Mouse (Mus musculus): ENCODE data around the gene Prokr2. TPM values are rescaled to one million over a fixed set of nuclear protein-coding genes. Genes with fewer than 3 reads are reported as not detected.

The Prokr2 gene
- polyA plus RNA-seq, 1 experiment from 2014 or later: 1.5 TPM

DNA sequence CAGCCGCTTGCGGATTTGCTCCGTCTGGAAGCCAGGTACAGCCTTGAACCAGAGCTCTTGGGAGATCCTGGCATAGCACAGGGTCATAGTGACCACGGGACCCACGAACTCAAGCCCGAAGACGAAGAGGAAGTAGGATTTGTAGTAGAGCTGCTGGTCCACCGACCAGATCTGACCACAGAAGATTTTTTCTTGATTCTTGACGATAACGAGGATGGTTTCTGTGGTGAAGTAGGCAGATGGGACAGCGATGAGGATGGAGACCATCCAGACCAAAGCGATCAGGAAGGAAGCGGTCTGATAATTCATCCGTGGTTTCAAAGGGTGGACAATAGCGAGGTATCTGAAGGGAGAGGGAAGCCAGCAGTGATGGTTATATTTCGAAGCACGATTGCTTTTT, 11.5 kb downstream of the Prokr2 start:
- no peak for ATAC-seq (replicated peaks; ENCODE audit: extremely low read depth, insufficient read depth, low FRiP score)
- 87% methylated on average over 17 of the region's 17 CpGs for WGBS
- Histone ChIP-seq H3K4me1 (ENCODE audit: control insufficient read depth, insufficient read depth, low read length) (peaks cover 2% of the 10 kb centered on the region; the same call in 1 of the 2 replicates), H3K27me3 (ENCODE audit: control insufficient read depth, insufficient read depth, low read length) (no peaks in the 10 kb centered on the region; the same call in 1 of the 2 replicates), H3K9ac (ENCODE audit: low read length) (no peak overlapping the region), H3K9me3 (replicated peaks; ENCODE audit: control insufficient read depth, low read length) (no peaks in the 10 kb centered on the region), H3K4me2 (ENCODE audit: low read depth, low read length) (no peak overlapping the region), H3K27ac (ENCODE audit: low read length) (no peak overlapping the region), H3K36me3 (ENCODE audit: control insufficient read depth, insufficient read depth) (no peaks in the 10 kb centered on the region), H3K4me3 (ENCODE audit: low read length) (no peak overlapping the region)

- ATAC-seq (replicated peaks; ENCODE audit: extremely low read depth, insufficient read depth, low FRiP score): peak; percentile 41; the same call in 1 of the 2 replicates
- Histone ChIP-seq H3K9me3 (replicated peaks; ENCODE audit: control insufficient read depth, low read length) (no peaks in the 10 kb centered on the region), H3K27me3 (ENCODE audit: control insufficient read depth, insufficient read depth, low read length) (no peaks in the 10 kb centered on the region; the same call in 1 of the 2 replicates), H3K9ac (ENCODE audit: low read length) (no peak overlapping the region), H3K4me3 (ENCODE audit: low read length) (no peak overlapping the region), H3K36me3 (ENCODE audit: control insufficient read depth, insufficient read depth) (no peaks in the 10 kb centered on the region), H3K4me2 (ENCODE audit: low read depth, low read length) (no peak overlapping the region), H3K27ac (ENCODE audit: low read length) (no peak overlapping the region), H3K4me1 (ENCODE audit: control insufficient read depth, insufficient read depth, low read length) (no peaks in the 10 kb centered on the region)
- 60% methylated on average over 3 of the region's 3 CpGs for WGBS
Observed at GRCm38 (mm10) chr2:132368433-132368832, 16.8 kb downstream of the Prokr2 start.

DNA sequence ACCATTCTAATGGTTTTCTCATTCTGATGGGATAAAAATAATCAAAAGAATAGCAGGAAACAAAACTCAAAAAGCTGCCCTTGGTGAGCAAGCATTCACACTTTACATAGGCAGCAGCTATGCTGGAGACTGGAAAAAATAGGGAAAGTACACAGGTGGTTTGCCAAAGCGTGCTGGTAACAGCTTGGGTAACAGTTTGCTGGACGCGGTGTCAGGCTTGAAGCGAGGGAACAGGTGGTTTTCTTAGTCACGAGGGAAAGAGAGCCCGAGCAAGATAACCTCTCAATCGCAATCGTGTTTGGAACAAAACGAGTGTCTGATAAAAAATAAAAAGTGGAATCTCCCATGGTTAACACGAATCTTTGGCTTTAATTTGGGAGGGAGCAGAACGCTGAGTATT, 41.4 kb downstream of the Prokr2 start:
- H3K9ac ChIP-seq (ENCODE audit: low read length): no peak overlapping the region
- no peaks in the 10 kb centered on the region for H3K27me3 ChIP-seq (ENCODE audit: control insufficient read depth, insufficient read depth, low read length)
- no peak overlapping the region for H3K4me2 ChIP-seq (ENCODE audit: low read depth, low read length)
- no peak for ATAC-seq (replicated peaks; ENCODE audit: extremely low read depth, insufficient read depth, low FRiP score)
- H3K9me3 ChIP-seq (replicated peaks; ENCODE audit: control insufficient read depth, low read length): no peaks in the 10 kb centered on the region
- 70% methylated on average over 11 of the region's 11 CpGs for WGBS
- H3K4me1 ChIP-seq (ENCODE audit: control insufficient read depth, insufficient read depth, low read length): no peaks in the 10 kb centered on the region
- no peaks in the 10 kb centered on the region for H3K36me3 ChIP-seq (ENCODE audit: control insufficient read depth, insufficient read depth)
- H3K4me3 ChIP-seq (ENCODE audit: low read length): no peak overlapping the region
- H3K27ac ChIP-seq (ENCODE audit: low read length): no peak overlapping the region

DNA sequence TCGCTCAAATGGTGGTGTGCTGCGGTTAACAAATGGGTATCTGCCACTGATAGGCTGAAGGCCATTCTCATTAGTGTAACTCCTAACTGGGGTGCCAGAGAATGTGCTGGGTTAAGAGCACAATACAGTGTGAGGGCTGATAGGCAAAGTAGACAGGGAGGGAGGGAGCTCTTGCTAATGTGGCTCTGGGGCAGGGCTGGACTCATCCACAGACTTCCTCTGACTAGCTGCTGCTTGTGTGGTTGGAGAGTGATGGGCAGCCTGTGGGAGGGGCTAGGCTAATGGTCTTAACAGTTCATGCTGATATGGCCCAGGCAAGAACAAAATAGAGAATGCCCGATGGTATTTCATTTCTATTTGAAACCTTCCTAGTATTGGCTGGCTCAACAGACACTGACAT, 44.0 kb downstream of the Prokr2 start:
- Histone ChIP-seq H3K27ac (ENCODE audit: low read length) (no peak overlapping the region), H3K9ac (ENCODE audit: low read length) (no peak overlapping the region), H3K4me3 (ENCODE audit: low read length) (no peak overlapping the region), H3K9me3 (replicated peaks; ENCODE audit: control insufficient read depth, low read length) (no peaks in the 10 kb centered on the region), H3K4me2 (ENCODE audit: low read depth, low read length) (no peak overlapping the region), H3K36me3 (ENCODE audit: control insufficient read depth, insufficient read depth) (no peaks in the 10 kb centered on the region), H3K27me3 (ENCODE audit: control insufficient read depth, insufficient read depth, low read length) (no peaks in the 10 kb centered on the region), H3K4me1 (ENCODE audit: control insufficient read depth, insufficient read depth, low read length) (no peaks in the 10 kb centered on the region)
- no peak for ATAC-seq (replicated peaks; ENCODE audit: extremely low read depth, insufficient read depth, low FRiP score)
- 75% methylated on average over 3 of the region's 3 CpGs for WGBS

DNA sequence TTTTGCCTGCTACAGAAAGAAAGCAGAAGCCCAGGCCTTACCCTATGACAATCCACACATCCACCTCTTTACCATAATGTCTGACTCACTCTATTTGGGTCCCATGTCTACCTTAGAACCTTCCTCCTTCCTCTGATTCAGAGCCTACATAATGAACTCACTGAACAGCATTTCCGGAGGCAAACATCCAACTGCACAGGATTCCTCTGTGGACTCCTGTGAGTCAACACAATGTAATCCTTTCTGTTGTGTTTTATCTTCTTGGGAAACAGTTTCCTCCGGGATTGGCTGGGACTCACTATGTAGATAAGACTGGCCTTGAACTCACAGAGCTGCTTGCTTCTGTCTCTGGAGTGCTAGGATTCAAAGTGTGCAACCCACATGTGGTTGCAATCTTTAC, 44.9 kb downstream of the Prokr2 start:
- no peaks in the 10 kb centered on the region for H3K36me3 ChIP-seq (ENCODE audit: control insufficient read depth, insufficient read depth)
- ATAC-seq (replicated peaks; ENCODE audit: extremely low read depth, insufficient read depth, low FRiP score): peak; percentile 82
- no peaks in the 10 kb centered on the region for H3K9me3 ChIP-seq (replicated peaks; ENCODE audit: control insufficient read depth, low read length)
- 37% methylated on average over 2 of the region's 2 CpGs for WGBS
- H3K27me3 ChIP-seq (ENCODE audit: control insufficient read depth, insufficient read depth, low read length): no peaks in the 10 kb centered on the region
- H3K4me1 ChIP-seq (ENCODE audit: control insufficient read depth, insufficient read depth, low read length): no peaks in the 10 kb centered on the region
- no peak overlapping the region for H3K4me3 ChIP-seq (ENCODE audit: low read length)
- no peak overlapping the region for H3K27ac ChIP-seq (ENCODE audit: low read length)
- H3K4me2 ChIP-seq (ENCODE audit: low read depth, low read length): no peak overlapping the region
- H3K9ac ChIP-seq (ENCODE audit: low read length): no peak overlapping the region

DNA sequence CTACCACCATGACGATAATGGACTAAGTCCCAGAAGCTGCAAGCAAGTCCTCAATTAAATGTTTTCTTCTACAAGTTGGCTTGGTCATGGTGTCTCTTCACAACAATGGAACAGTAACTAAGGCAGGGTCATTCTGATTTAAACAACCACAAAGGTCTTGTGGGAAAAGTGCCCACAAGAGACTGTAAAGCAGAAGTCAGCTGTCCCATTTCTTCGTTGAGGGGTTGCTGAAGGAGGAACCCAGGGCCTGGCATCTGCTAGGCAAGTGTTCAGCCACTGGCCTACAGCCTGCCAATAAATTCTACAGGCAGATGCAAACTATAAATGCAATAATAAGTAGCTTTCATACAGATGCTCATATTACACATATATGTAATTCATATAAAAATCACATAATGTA, 48.0 kb downstream of the Prokr2 start:
- no peak for ATAC-seq (replicated peaks; ENCODE audit: extremely low read depth, insufficient read depth, low FRiP score)
- no peak overlapping the region for H3K27ac ChIP-seq (ENCODE audit: low read length)
- H3K36me3 ChIP-seq (ENCODE audit: control insufficient read depth, insufficient read depth): no peaks in the 10 kb centered on the region
- no peak overlapping the region for H3K9ac ChIP-seq (ENCODE audit: low read length)
- no peaks in the 10 kb centered on the region for H3K4me1 ChIP-seq (ENCODE audit: control insufficient read depth, insufficient read depth, low read length)
- H3K27me3 ChIP-seq (ENCODE audit: control insufficient read depth, insufficient read depth, low read length): no peaks in the 10 kb centered on the region
- no peaks in the 10 kb centered on the region for H3K9me3 ChIP-seq (replicated peaks; ENCODE audit: control insufficient read depth, low read length)
- no peak overlapping the region for H3K4me2 ChIP-seq (ENCODE audit: low read depth, low read length)
- no peak overlapping the region for H3K4me3 ChIP-seq (ENCODE audit: low read length)
- WGBS: 83% methylated on average over 2 of the region's 2 CpGs

DNA sequence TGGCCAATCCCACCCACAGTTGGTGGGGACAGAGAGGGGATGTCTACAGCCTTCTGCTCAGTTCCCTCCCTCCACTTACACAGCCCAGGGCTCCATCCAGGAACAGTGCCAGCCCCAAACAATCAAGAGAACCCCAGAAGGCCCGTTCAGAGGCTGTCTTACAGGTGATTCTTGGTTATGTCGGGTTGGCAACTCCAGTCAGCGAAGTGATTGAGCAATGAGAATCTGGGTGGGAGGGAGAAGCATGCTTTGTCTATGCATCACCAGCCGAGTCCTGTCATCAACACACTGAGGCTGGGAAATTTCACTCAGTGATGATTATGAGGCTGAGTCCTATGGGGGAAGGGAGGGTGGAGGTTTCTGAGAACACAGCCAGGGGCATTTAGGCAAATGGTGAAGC, 61.7 kb downstream of the Prokr2 start:
- Histone ChIP-seq H3K9me3 (replicated peaks; ENCODE audit: control insufficient read depth, low read length) (no peaks in the 10 kb centered on the region), H3K4me2 (ENCODE audit: low read depth, low read length) (no peak overlapping the region), H3K36me3 (ENCODE audit: control insufficient read depth, insufficient read depth) (no peaks in the 10 kb centered on the region), H3K27ac (ENCODE audit: low read length) (no peak overlapping the region), H3K27me3 (ENCODE audit: control insufficient read depth, insufficient read depth, low read length) (no peaks in the 10 kb centered on the region), H3K4me1 (ENCODE audit: control insufficient read depth, insufficient read depth, low read length) (no peaks in the 10 kb centered on the region), H3K9ac (ENCODE audit: low read length) (no peak overlapping the region), H3K4me3 (ENCODE audit: low read length) (no peak overlapping the region)
- 35% methylated on average over 4 of the region's 4 CpGs for WGBS
- ATAC-seq (replicated peaks; ENCODE audit: extremely low read depth, insufficient read depth, low FRiP score): peak; percentile 63; the same call in 1 of the 2 replicates

- 73% methylated on average over 5 of the region's 5 CpGs for WGBS
- H3K9ac ChIP-seq (ENCODE audit: low read length): no peak overlapping the region
- no peaks in the 10 kb centered on the region for H3K9me3 ChIP-seq (replicated peaks; ENCODE audit: control insufficient read depth, low read length)
- H3K27ac ChIP-seq (ENCODE audit: low read length): no peak overlapping the region
- H3K4me3 ChIP-seq (ENCODE audit: low read length): no peak overlapping the region
- no peak overlapping the region for H3K4me2 ChIP-seq (ENCODE audit: low read depth, low read length)
- no peaks in the 10 kb centered on the region for H3K4me1 ChIP-seq (ENCODE audit: control insufficient read depth, insufficient read depth, low read length)
- no peak for ATAC-seq (replicated peaks; ENCODE audit: extremely low read depth, insufficient read depth, low FRiP score)
- H3K27me3 ChIP-seq (ENCODE audit: control insufficient read depth, insufficient read depth, low read length): no peaks in the 10 kb centered on the region
- no peaks in the 10 kb centered on the region for H3K36me3 ChIP-seq (ENCODE audit: control insufficient read depth, insufficient read depth)
Observed at GRCm38 (mm10) chr2:132320516-132320915, 64.7 kb downstream of the Prokr2 start.

DNA sequence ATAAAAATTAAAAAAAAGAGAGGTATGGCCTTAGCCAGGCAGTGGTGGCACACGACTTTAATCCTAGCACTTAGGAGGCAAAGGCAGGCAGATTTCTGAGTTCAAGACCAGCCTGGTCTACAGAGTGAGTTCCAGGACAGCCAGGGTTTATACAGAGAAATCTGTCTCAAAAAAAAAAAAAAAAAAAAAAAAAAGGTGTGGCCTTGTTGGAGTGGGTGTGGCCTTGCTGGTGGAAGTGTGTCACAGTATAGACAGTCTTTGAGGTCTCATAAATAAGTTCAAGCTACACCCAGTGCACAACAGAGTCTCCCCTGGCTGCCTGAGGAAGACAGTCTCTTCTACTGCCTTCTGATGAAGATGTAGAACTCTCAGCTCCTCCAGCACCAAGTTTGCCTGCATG, 68.1 kb downstream of the Prokr2 start:
- Histone ChIP-seq H3K9me3 (replicated peaks; ENCODE audit: control insufficient read depth, low read length) (no peaks in the 10 kb centered on the region), H3K36me3 (ENCODE audit: control insufficient read depth, insufficient read depth) (no peaks in the 10 kb centered on the region), H3K27ac (ENCODE audit: low read length) (no peak overlapping the region), H3K4me3 (ENCODE audit: low read length) (no peak overlapping the region), H3K27me3 (ENCODE audit: control insufficient read depth, insufficient read depth, low read length) (no peaks in the 10 kb centered on the region), H3K4me2 (ENCODE audit: low read depth, low read length) (no peak overlapping the region), H3K9ac (ENCODE audit: low read length) (no peak overlapping the region), H3K4me1 (ENCODE audit: control insufficient read depth, insufficient read depth, low read length) (no peaks in the 10 kb centered on the region)
- no peak for ATAC-seq (replicated peaks; ENCODE audit: extremely low read depth, insufficient read depth, low FRiP score)
- WGBS: 56% methylated on average over 1 of the region's 1 CpGs

Data from heart, embryonic 16.5 days (tissue).